Mouse (Mus musculus): ENCODE measurements around the gene Kantr. TPM values are rescaled to one million over a fixed set of nuclear protein-coding genes. Genes with fewer than 3 reads are reported as not detected.
"Not testable (repeated sequence)": the region's sequence is repeated elsewhere in the genome, so short reads cannot be mapped to it uniquely, and the experiment has no call there.

Kantr gene
- polyA plus RNA-seq, 1 experiment, result 38.7 TPM

DNA sequence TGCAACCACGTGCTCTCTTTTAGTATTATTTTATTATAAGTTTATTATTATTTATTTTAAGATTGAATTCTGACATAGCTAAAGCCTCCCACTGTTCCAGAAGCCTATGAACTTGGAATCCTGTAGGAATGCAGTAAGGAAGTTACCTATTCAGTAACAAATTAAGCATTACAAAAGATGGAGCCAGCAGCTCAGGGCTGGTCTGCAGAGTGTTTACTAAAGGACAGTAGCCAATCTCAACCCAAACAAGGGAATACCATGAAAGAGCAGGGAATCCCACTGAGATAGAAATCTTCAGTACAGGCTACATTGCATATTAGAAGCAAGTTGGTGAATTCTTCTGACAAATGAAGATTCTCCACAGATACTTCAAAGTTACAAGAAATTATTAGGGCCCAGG, 40.3 kb downstream of the Kantr start:
- DNase-seq (ENCODE audit: extremely low spot score in 1 of 2, low spot score in 1 of 2), result not testable (repeated sequence)

DNA sequence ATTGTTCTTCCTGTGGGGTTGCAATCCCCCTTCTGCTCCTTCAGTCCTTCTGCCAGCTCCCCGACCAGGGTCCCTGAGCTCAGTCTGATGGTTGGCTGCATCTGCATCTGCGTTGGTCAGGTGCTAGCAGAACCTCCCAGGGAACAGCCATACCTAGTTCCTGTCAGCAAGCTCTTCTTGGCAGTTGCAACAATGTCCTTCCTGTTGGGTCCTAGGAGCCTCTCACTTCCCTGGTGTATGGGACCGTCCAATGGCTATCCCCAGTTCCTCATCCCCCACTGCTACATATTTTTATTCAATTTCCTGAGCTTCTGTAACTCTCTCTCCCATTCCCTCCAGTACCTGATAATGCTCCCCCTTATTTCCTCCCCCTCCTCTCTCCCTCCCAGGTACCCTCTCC, 42.5 kb downstream of the Kantr start:
- no peak for DNase-seq (ENCODE audit: extremely low spot score in 1 of 2, low spot score in 1 of 2)

DNA sequence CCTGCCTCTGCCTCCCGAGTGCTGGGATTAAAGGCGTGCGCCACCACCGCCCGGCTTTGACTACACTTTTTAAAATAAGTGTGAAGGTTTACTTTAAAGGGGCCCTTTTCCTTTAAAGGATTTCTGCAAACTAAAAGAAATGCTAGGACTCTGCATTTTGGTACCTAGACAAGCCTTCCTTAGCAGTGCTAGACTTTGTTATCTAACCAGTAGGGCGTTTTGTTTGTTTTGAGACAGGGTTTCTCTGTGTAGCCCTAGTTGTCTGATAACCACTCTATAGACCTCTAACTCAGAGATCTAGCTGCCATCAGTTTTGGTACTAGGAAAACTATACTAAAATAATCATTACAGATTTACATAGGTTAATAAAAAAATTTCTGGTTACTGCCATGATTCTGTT, 47.9 kb downstream of the Kantr start:
- DNase-seq (ENCODE audit: extremely low spot score in 1 of 2, low spot score in 1 of 2), result no peak

DNA sequence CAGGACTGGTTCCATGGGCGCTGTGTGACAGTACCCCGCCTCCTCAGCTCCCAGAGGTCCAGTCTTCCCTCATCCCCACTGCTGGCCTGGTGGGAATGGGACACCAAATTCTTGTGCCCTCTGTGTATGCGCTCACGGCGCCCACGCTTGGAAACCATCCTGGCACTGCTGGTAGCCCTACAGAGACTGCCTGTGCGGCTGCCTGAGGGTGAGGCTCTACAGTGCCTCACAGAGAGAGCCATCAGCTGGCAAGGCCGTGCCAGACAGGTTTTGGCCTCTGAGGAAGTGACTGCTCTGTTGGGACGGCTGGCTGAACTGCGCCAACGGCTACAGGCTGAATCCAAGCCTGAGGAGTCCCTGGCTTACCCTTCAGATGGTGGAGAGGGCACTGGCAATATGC, 56.1 kb downstream of the Kantr start:
- no peak for DNase-seq (ENCODE audit: extremely low spot score in 1 of 2, low spot score in 1 of 2)

Other genes with a start within 250 kb of the Kantr start
- 54.6 and 62.1 TPM in 2 replicates for gene Iqsec2, start 183.2 kb downstream of the Kantr start, polyA plus RNA-seq (2012; rRNA removed)
- 25.7 and 36.9 TPM in 2 replicates for gene Kdm5c, start 94.5 kb downstream of the Kantr start, polyA plus RNA-seq (2012; rRNA removed)
- gene Tspyl2, start 14.9 kb upstream of the Kantr start, polyA plus RNA-seq (2012; rRNA removed), result 179 and 204 TPM in 2 replicates
- gene Gpr173, start 41.2 kb upstream of the Kantr start, polyA plus RNA-seq (2012; rRNA removed), result 8.9 and 10.4 TPM in 2 replicates
- not detected in 2 replicates for gene Cldn34a, start 235.8 kb upstream of the Kantr start, polyA plus RNA-seq (2012; rRNA removed)